Mouse (Mus musculus) 3T3-L1 (cell line): ENCODE results near the gene 4632433K11Rik.
"Not testable (repeated sequence)": the region's sequence is repeated elsewhere in the genome, so short reads cannot be mapped to it uniquely, and the experiment has no call there.

Experiments used
- DNase-seq: peaks from one replicate; pipeline ENCODE4 v3.0.0-alpha.2; 2015; ENCODE audit warnings: low read depth, low spot score

4632433K11Rik gene

GRCm38 (mm10) chr7:5033818-5034217 lies at the start of gene 4632433K11Rik:
Gene 4632433K11Rik, plus strand, starts transcription at chr7:5034118.
- no peak for DNase-seq

GRCm38 (mm10) chr7:4988250-4988649 lies 45.7 kb upstream of the 4632433K11Rik start:
- no peak for DNase-seq

GRCm38 (mm10) chr7:4993347-4993998 lies 40.4 kb upstream of the 4632433K11Rik start:
- DNase-seq, result no peak

DNA sequence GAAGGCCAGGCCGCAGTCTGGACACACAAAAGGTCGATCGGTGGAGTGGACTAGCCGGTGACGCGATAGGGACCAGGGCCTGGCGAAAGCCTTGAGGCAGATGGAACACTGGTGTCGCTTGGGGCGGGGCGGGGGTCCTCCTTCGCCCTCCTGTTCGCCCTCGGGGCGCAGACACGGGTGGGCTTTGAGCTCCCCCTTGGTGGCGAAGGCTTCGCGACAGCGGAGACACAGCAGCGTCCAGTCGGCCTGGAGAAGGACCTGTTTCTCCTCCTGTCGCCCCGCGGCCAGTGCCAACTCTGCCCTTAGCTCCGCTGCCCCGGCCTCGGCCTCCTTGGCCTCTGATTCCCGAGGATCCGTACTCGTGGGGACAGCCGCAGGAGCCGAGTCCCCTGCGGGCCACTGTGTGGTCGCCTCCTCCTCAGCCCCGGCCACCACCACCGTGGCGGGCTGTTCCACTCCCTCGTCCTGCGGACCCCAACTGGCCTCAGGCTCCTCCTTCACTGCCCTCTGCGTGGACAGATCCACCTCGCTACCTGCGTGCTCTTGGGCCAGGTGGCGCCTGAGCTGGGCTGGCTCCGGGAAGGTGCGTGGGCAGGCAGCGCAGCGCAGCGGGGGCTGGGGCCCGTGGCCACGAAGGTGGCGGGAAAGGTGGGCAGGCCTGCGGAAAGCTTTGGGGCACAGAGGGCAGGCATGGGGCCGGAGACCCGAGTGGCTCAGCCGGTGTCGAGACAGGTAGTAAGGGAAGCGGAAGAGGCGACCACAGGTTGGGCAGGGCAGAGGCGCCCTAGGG lies 39.7 kb upstream of the 4632433K11Rik start:
- DNase-seq, result no peak

- no peak for DNase-seq
Observed at GRCm38 (mm10) chr7:4995268-4996002, 38.5 kb upstream of the 4632433K11Rik start.

DNA sequence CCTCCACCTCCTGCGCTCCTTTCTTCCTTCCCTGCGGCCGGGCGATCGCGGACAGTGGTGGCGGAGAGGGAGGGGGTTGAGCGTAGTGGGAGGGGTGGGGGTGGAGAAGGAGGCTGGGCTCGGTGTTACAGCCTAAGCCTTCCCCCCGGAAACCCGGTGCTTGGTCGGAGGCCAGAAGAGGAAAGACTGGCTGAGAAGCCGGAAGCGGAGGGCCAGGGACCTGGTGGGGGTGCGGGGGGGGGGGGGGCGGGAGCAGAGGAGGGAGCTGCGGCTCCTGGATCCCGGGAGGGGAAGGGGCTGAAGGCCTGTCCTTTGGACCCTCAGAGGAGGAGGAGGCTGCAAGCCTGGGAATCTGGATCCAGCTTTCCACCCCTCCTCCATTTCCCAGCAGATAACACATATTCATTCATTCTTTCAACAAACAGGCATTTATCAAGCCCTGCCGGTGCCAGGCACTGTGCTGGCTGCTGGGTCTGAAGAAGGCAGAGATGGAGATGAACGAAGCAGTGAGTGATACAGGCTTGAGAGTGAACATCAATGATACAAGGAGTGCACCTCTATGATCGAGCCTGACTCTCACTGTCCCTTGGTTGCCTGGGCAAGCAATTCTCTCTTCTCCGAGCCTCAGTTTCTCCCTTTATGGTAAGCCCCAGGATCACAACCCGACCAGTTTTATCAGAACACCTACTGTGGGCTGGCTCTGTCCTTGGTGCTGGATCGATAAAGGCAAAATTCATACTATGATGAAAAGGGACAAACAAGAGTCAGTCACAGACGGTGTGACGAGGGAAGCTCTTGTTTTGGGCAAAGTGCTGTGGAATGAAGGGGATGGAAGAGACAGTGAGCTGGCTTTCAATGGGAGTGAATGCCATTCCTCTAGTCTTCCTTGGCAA lies 37.7 kb upstream of the 4632433K11Rik start, which contains the start of gene Zfp579:
Zfp579 (minus strand) TSS at position 156 of the 893 bp plus-strand sequence.
- DNase-seq, result peak; percentile 86

GRCm38 (mm10) chr7:4996934-4997333 lies 37.0 kb upstream of the 4632433K11Rik start:
- DNase-seq, result peak; percentile 55

GRCm38 (mm10) chr7:4999876-5000275 lies 34.0 kb upstream of the 4632433K11Rik start:
- peak; percentile 39 for DNase-seq

- DNase-seq, result not testable (repeated sequence)
Observed at GRCm38 (mm10) chr7:5002876-5003275, 31.0 kb upstream of the 4632433K11Rik start.

GRCm38 (mm10) chr7:5008229-5008628 lies 25.7 kb upstream of the 4632433K11Rik start:
- DNase-seq, result no peak

- no peak for DNase-seq
Observed at GRCm38 (mm10) chr7:5012681-5013513, 21.0 kb upstream of the 4632433K11Rik start.

- DNase-seq, result peak; percentile 96
Observed at GRCm38 (mm10) chr7:5014251-5015117, 19.4 kb upstream of the 4632433K11Rik start, which contains the start of the genes Zfp524 and Fiz1. Gene Zfp524, plus strand, starts transcription at chr7:5014415. Gene Fiz1, minus strand, starts transcription at chr7:5014697.

- DNase-seq, result peak; percentile 94
Observed at GRCm38 (mm10) chr7:5015118-5016001, 18.6 kb upstream of the 4632433K11Rik start, which contains the start of gene Gm44973. Gene Gm44973, plus strand, starts transcription at chr7:5015496.

- DNase-seq, result peak; percentile 13
Observed at GRCm38 (mm10) chr7:5016057-5016456, 17.9 kb upstream of the 4632433K11Rik start.

DNA sequence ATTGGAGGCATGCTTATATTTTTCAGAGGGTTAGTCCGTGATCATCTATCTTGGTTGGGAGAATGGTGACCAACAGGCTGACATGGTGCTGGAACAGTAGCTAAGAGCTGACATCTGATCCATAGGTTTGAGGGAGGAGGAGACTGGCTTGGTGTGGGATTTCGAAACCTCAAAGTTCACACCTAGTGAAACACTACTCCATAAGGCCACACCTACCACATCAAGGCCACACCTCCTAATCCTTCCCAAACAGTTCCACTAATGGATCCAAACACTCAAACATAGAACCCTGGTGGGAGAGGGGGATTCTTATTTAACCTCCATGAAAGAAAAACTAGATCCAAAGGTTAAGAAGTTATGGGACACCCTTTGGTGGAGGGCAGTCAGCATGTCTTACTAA lies 17.0 kb upstream of the 4632433K11Rik start:
- DNase-seq, result peak; percentile 6

DNA sequence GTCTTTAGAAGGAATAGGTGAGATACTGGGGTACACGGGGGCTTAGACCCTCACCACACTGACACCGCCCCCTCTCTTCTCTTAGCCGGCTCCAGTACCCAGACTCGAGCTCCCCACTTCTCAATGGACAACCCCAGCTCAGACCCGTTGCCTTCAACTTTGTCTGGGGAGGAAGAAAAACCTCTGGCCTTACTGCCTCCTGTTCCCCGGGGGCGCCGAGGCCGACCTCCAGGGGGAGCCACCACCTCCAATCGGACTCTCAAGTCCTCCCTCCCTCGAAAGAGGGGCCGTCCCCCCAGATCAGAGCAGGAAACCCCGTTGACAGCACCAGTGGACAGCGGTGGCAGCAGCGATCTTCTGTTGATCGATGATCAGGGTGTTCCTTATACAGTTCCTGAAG lies 16.6 kb upstream of the 4632433K11Rik start:
- no peak for DNase-seq

GRCm38 (mm10) chr7:5017931-5018330 lies 16.0 kb upstream of the 4632433K11Rik start:
- DNase-seq, result no peak

DNA sequence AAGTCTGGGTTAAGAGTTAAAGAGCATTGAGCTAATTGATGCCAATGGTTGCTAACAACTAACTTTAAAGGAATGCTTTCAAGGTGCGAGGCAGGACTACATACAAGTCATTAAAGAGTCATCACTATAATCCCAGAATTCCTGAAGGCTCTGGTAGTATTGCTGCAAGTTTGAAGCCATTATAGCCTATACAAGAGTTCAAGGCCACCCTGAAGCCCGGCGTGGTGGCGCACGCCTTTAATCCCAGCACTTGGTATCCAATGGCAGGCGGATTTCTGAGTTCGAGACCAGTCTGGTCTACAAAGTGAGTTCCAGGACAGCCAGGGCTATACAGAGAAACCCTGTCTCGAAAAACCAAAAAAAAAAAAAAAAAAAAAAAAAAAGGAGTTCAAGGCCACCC lies 14.3 kb upstream of the 4632433K11Rik start:
- DNase-seq, result peak; percentile 31
